9 mouse cellular contexts compared by ENCODE assay signal in genomic region chr7:45470869-45471268, GRCm38 (mm10). TPM values are rescaled to one million over a fixed set of nuclear protein-coding genes. Genes with fewer than 3 reads are reported as not detected.
DNase-seq lines count a peak whose midpoint lies in the region; ATAC-seq lines count a peak whose summit lies in the region.
"Had no signal": no experiment of that assay in that cellular context is flagged by ENCODE, and none has a peak within 500 bp of the region (broad histone marks: within the 10 kb centered on the region; RNA-seq: fewer than 3 reads in every experiment).

No protein-coding gene starts in this region.

- 15% methylated on average over 3 of the region's 3 CpGs for WGBS in midbrain, embryonic 10.5 days
- WGBS in midbrain, embryonic 13.5 days: 8% methylated on average over 3 of the region's 3 CpGs
- 4% methylated on average over 3 of the region's 3 CpGs for WGBS in liver, embryonic 13.5 days (ENCODE audit: insufficient replicate concordance)

- intact Hi-C loops in heart, postnatal 36 days (cut with DNase I): loop anchor here (2.0 kb wide), 1 partner anchor 58 kb away; no protein-coding TSS in a partner anchor

- no peak overlapping the region for H3K4me2 ChIP-seq in midbrain, embryonic 13.5 days (replicated peaks)
- H3K4me2 ChIP-seq in liver, embryonic 13.5 days: 0 out of 2 replicates have a peak overlapping the region, but pooled peaks have one; percentile 1

- H3K36me3 ChIP-seq in midbrain, embryonic 10.5 days: peaks cover 3% of the 10 kb centered on the region; the same call in 1 of the 2 replicates
- no peaks in the 10 kb centered on the region for H3K36me3 ChIP-seq in midbrain, embryonic 13.5 days
- H3K36me3 ChIP-seq in liver, embryonic 13.5 days: no peaks in the 10 kb centered on the region

- H3K27ac ChIP-seq in midbrain, embryonic 10.5 days (replicated peaks): no peak overlapping the region
- H3K27ac ChIP-seq in midbrain, embryonic 13.5 days: no peak overlapping the region
- H3K27ac ChIP-seq in liver, embryonic 13.5 days: peak overlapping the region; percentile 21; the same call in 1 of the 2 replicates

- H3K27me3 ChIP-seq in midbrain, embryonic 10.5 days (ENCODE audit: low read depth, poor library complexity, severe bottlenecking): no peaks in the 10 kb centered on the region
- H3K27me3 ChIP-seq in midbrain, embryonic 13.5 days: no peaks in the 10 kb centered on the region
- no peaks in the 10 kb centered on the region for H3K27me3 ChIP-seq in liver, embryonic 13.5 days

- H3K9me3 ChIP-seq in midbrain, embryonic 10.5 days (replicated peaks): no peaks in the 10 kb centered on the region
- no peaks in the 10 kb centered on the region for H3K9me3 ChIP-seq in midbrain, embryonic 13.5 days
- no peaks in the 10 kb centered on the region for H3K9me3 ChIP-seq in liver, embryonic 13.5 days (replicated peaks)

- peak; percentile 49 to 74 for DNase-seq in adrenal gland, adult 18-20 months (ENCODE audit: low spot score in 2 of 2)
- no peak for DNase-seq in adrenal gland, adult 8-10 months
- DNase-seq in midbrain, embryonic 10.5 days (ENCODE audit: low spot score): peak; percentile 62
- peak; percentile 74 for DNase-seq in c-Kit-positive CD71-positive TER-119-negative erythroid progenitor cells, embryonic 14.5 days (ENCODE audit: low read depth)
- DNase-seq in heart, postnatal 36 days: peak; percentile 72 to 87
- DNase-seq in liver, embryonic 13.5 days: no peak
- peak; percentile 82 to 90 for DNase-seq in right cerebral cortex, adult 2 months (ENCODE audit: low spot score in 2 of 2)

- peaks cover 19% of the 10 kb centered on the region for H3K4me1 ChIP-seq in midbrain, embryonic 10.5 days
- peaks cover 9% of the 10 kb centered on the region for H3K4me1 ChIP-seq in midbrain, embryonic 13.5 days (replicated peaks)
- H3K4me1 ChIP-seq in liver, embryonic 13.5 days (replicated peaks): peaks cover 37% of the 10 kb centered on the region

- no peak overlapping the region for H3K9ac ChIP-seq in midbrain, embryonic 13.5 days (replicated peaks)
- no peak overlapping the region for H3K9ac ChIP-seq in liver, embryonic 13.5 days

- no peak overlapping the region for H3K4me3 ChIP-seq in midbrain, embryonic 10.5 days
- H3K4me3 ChIP-seq in midbrain, embryonic 13.5 days (replicated peaks): no peak overlapping the region
- no peak overlapping the region for H3K4me3 ChIP-seq in liver, embryonic 13.5 days (replicated peaks)

- ATAC-seq in midbrain, embryonic 13.5 days: no peak
- no peak for ATAC-seq in liver, embryonic 13.5 days (ENCODE audit: low read depth)

RNA-seq across cellular contexts. Expression of gene Bax, which starts 4.2 kb away (rescaled TPM):
- total RNA-seq in adrenal gland, adult 18-20 months (2021): 10 to 100 TPM; 58.2 to 64.3 TPM
- total RNA-seq in adrenal gland, adult 8-10 months (2022): 100 to 1,000 TPM in 1 of 4 experiments, 10 to 100 TPM in 3; 71.7 to 105 (median 89.1) TPM
- polyA plus RNA-seq in midbrain, embryonic 10.5 days (2016; fragmentation: Nextera tagmentation; extraction: Ambion mirVana): 240 and 265 TPM in 2 replicates
- 259 and 265 TPM in 2 replicates for polyA plus RNA-seq in midbrain, embryonic 13.5 days (2015; fragmentation: Nextera tagmentation; extraction: Ambion mirVana)
- total RNA-seq in heart, postnatal 36 days (2021): 10 to 100 TPM; 26.9 to 28.5 TPM
- 104 and 106 TPM in 2 replicates for polyA plus RNA-seq in liver, embryonic 13.5 days (2015; fragmentation: Nextera tagmentation; extraction: Ambion mirVana)

RNA-seq across cellular contexts. Expression of gene Tulp2, which starts 10.8 kb away (rescaled TPM):
- 1 to 10 TPM in 1 of 2 experiments, under 1 TPM in 1; 0.66 to 2.6 TPM for total RNA-seq in adrenal gland, adult 18-20 months (2021)
- 1 to 10 TPM in 2 of 4 experiments, under 1 TPM in 2; 0.20 to 2.5 (median 0.94) TPM for total RNA-seq in adrenal gland, adult 8-10 months (2022)
- polyA plus RNA-seq in midbrain, embryonic 10.5 days (2016; fragmentation: Nextera tagmentation; extraction: Ambion mirVana): 0.15 and 0.21 TPM in 2 replicates
- polyA plus RNA-seq in midbrain, embryonic 13.5 days (2015; fragmentation: Nextera tagmentation; extraction: Ambion mirVana): 0.22 TPM in 1 of 2 replicates, not detected in the other
- under 1 TPM in 1 of 2 experiments, not detected in 1; 0.16 TPM for total RNA-seq in heart, postnatal 36 days (2021)
- polyA plus RNA-seq in liver, embryonic 13.5 days (2015; fragmentation: Nextera tagmentation; extraction: Ambion mirVana): 0.80 and 0.87 TPM in 2 replicates
- polyA plus RNA-seq: C2C12 had no signal

RNA-seq across cellular contexts. Expression of gene Ftl1, which starts 11.2 kb away (rescaled TPM):
- total RNA-seq in adrenal gland, adult 18-20 months (2021): 1,000 to 10,000 TPM; 1,437 to 1,911 TPM
- 1,000 to 10,000 TPM; 1,223 to 1,354 (median 1,306) TPM for total RNA-seq in adrenal gland, adult 8-10 months (2022)
- 5,695 and 6,139 TPM in 2 replicates for polyA plus RNA-seq in midbrain, embryonic 10.5 days (2016; fragmentation: Nextera tagmentation; extraction: Ambion mirVana)
- 6,845 and 7,096 TPM in 2 replicates for polyA plus RNA-seq in midbrain, embryonic 13.5 days (2015; fragmentation: Nextera tagmentation; extraction: Ambion mirVana)
- total RNA-seq in heart, postnatal 36 days (2021): 100 to 1,000 TPM; 246 to 262 TPM
- polyA plus RNA-seq in liver, embryonic 13.5 days (2015; fragmentation: Nextera tagmentation; extraction: Ambion mirVana): 7,621 and 8,262 TPM in 2 replicates

RNA-seq across cellular contexts. Expression of gene Gm45808, which starts 15.7 kb away (rescaled TPM):
- 10 to 100 TPM; 42.8 to 43.4 TPM for total RNA-seq in adrenal gland, adult 18-20 months (2021)
- 10 to 100 TPM; 38.9 to 41.2 (median 40.2) TPM for total RNA-seq in adrenal gland, adult 8-10 months (2022)
- 0.34 TPM in 1 of 2 replicates, not detected in the other for polyA plus RNA-seq in midbrain, embryonic 10.5 days (2016; fragmentation: Nextera tagmentation; extraction: Ambion mirVana)
- not detected in 2 replicates for polyA plus RNA-seq in midbrain, embryonic 13.5 days (2015; fragmentation: Nextera tagmentation; extraction: Ambion mirVana)
- total RNA-seq in heart, postnatal 36 days (2021): 1 to 10 TPM; 5.4 to 5.8 TPM
- polyA plus RNA-seq in liver, embryonic 13.5 days (2015; fragmentation: Nextera tagmentation; extraction: Ambion mirVana): not detected in 2 replicates
- polyA plus RNA-seq: C2C12 had no signal

RNA-seq across cellular contexts. Expression of gene Dhdh, which starts 17.7 kb away (rescaled TPM):
- total RNA-seq in adrenal gland, adult 18-20 months (2021): 10 to 100 TPM; 73.2 to 77.2 TPM
- 10 to 100 TPM; 65.1 to 80.0 (median 69.2) TPM for total RNA-seq in adrenal gland, adult 8-10 months (2022)
- polyA plus RNA-seq in midbrain, embryonic 10.5 days (2016; fragmentation: Nextera tagmentation; extraction: Ambion mirVana): 6.0 and 6.8 TPM in 2 replicates
- 3.3 and 3.6 TPM in 2 replicates for polyA plus RNA-seq in midbrain, embryonic 13.5 days (2015; fragmentation: Nextera tagmentation; extraction: Ambion mirVana)
- 1 to 10 TPM; 7.6 to 7.7 TPM for total RNA-seq in heart, postnatal 36 days (2021)
- 2.0 and 2.2 TPM in 2 replicates for polyA plus RNA-seq in liver, embryonic 13.5 days (2015; fragmentation: Nextera tagmentation; extraction: Ambion mirVana)

Comparison
In these comparisons a context has a peak if more than half of its experiments do, and no peak if none do; other contexts are left out.
1. DNase-seq: peak in adrenal gland, adult 18-20 months (2 of 2), midbrain, embryonic 10.5 days (single experiment), c-Kit-positive CD71-positive TER-119-negative erythroid progenitor cells, embryonic 14.5 days (single experiment), heart, postnatal 36 days (2 of 2) and right cerebral cortex, adult 2 months (2 of 2); none in adrenal gland, adult 8-10 months (single experiment) and liver, embryonic 13.5 days (single experiment).
2. RNA of gene Ftl1, which starts 11.2 kb away (total RNA-seq): 1,437 to 1,911 TPM in adrenal gland, adult 18-20 months and 1,223 to 1,354 TPM in adrenal gland, adult 8-10 months; 246 to 262 TPM in heart, postnatal 36 days; every median in the first group is over 4 times any median in the second.